Mouse (Mus musculus) ES-Bruce4 (cell line): ENCODE data around the gene Eaf2.

Experiments used
- CTCF ChIP-seq: IDR thresholded peaks from one replicate; pipeline ENCODE4 v1.8.1; 2011; ENCODE audit warnings: low read depth, low read length
- POLR2A ChIP-seq: IDR thresholded peaks from one replicate; pipeline ENCODE4 v1.8.1; 2011; ENCODE audit warnings: low read length; ENCODE audit not compliant: insufficient read depth

DNA sequence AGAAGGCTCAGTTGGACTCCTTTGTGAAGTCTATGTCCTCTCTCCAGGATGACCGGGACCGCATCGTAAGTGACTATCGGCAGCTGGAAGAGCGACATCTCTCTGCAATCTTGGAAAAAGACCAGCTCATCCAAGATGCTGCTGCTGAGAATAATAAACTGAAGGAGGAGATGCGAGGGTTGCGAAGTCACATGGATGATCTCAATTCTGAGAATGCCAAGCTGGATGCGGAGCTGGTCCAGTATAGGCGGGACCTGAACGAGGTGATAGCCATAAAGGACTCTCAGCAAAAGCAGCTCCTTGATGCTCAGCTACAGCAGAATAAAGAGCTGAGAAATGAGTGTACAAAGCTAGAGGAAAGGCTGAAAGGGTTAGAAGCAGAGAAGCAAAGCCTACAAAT is 43.7 kb upstream of the Eaf2 start:
- TF ChIP-seq CTCF (no peak), POLR2A (no peak)
